Mouse (Mus musculus) left cerebral cortex, postnatal 36 days (tissue): ENCODE data around the gene Gm26897. TPM values are rescaled to one million over a fixed set of nuclear protein-coding genes. Genes with fewer than 3 reads are reported as not detected.

ENCODE experiments used
- DNase-seq, 2 experiments: peaks; one replicate each; pipeline ENCODE4 v3.0.0; 2021 to 2022; ENCODE audit warnings: low spot score in 2 of 2, mixed read lengths in 1 of 2
- intact Hi-C: fragments of 180-260 bp; cut with DNase I; formaldehyde crosslinking; loops from one replicate; pipeline ENCODE4 v1.15.1; 2025
- total RNA-seq, 2 experiments: library from RNA; stranded (reverse); gene quantifications; 2 replicates each; pipeline ENCODE4 v1.2.3; 2021

Gene Gm26897
- total RNA-seq = not detected

DNA sequence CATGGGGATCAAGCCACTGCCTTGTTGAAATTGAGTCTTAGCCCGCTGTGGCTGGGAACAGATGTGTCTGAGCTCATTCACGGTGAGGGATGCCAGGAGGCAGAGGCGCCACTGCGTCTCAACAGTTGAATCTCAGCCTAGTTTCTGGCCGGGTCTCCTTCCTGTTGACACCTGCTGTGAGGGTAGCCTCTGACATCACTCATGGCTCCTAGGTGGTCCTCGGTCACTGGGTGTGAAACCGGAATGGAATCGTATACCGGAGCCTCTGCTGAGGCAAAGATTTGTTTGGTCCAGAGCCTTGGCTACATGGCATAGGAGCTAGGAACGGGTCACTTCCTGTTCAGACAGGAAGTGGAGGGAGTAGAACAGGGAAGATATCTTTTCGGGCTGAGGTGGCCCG, at the start of gene Gm26897:
Gm26897 (plus strand) TSS at position 74 of the 400 bp plus-strand sequence.
- intact Hi-C loops = no loop called here
- DNase-seq = no peak

DNA sequence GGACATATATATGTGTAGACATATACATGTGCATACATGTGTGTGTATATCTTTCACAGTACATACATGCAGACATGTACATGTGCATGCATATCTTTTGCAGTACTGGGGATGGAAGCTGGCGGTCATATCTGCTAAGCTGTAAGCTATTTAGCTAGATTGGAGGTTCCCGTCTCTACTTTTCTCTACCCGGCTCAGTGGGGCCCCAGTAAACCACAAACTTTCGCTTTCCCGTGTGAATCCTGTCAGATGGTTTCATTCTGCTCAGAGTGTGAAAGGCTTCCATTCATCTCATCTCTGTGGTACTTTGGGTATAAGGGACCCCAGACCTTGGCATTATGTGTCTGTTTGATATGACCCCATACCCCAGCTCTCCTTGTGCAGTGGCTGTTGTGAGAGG, 46.4 kb upstream of the Gm26897 start:
- DNase-seq = no peak
- intact Hi-C loops = no loop called here

GRCm38 (mm10) chr5:111688584-111688983, 45.1 kb upstream of the Gm26897 start:
- no peak for DNase-seq
- intact Hi-C loops = no loop called here

GRCm38 (mm10) chr5:111697996-111698395, 35.7 kb upstream of the Gm26897 start:
- intact Hi-C loops = no loop called here
- no peak for DNase-seq

DNA sequence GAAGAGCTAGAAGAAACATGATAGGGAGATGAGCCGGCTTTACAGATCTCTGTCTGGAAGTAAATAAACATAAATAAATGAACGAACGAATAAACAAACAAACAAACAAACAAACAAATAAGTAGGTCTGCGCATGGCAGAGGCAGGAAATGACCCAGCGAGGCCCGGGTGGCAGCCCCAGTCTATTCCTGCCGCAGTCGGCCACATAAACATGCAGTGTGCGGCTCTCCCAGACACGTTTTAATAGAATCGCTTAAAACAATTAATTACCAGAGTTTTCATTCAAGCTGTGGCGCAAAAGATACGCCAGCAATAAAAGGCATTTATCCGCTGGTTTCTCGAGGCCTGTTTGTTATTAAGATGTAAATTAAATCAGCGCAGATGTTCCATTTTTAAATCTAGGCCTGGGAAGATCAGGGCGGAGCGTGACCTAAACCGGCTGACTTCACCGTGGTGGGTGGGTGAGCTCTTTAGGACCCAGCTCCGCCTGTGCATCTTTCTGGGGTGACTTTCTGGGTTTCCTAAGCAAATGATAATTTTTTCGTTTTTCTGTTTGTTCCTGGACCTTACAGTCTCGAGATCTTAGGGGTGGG, 33.9 kb upstream of the Gm26897 start:
- intact Hi-C loops = no loop called here
- DNase-seq = no peak

- intact Hi-C loops = no loop called here
- no peak for DNase-seq
Observed at GRCm38 (mm10) chr5:111701634-111702329, 31.9 kb upstream of the Gm26897 start.

DNA sequence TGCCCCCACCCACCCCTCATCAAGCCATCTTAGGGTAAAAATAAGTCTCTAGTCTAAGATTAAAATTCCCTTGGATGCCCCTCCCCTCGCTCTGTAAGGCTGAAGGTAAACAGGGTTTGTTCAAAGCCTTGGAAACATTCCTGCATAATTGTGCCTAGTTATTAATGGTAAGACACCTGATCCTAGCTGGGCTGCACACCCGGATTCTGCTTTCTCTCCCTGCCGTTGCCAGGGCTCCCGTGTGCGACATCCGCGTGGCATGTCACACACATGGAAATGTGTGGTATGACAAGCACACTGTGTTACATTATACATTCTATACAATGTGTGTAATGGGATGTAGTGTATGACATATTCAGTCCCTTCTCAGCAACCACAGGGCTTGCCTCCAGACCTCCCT, 30.1 kb upstream of the Gm26897 start:
- intact Hi-C loops = no loop called here
- DNase-seq = no peak

GRCm38 (mm10) chr5:111704326-111704725, 29.4 kb upstream of the Gm26897 start:
- DNase-seq = peak in 1 of 2 experiments; percentile 22
- intact Hi-C loops = no loop called here

GRCm38 (mm10) chr5:111709195-111709901, 24.4 kb upstream of the Gm26897 start:
- intact Hi-C loops = no loop called here
- no peak for DNase-seq

- intact Hi-C loops = no loop called here
- no peak for DNase-seq
Observed at GRCm38 (mm10) chr5:111719018-111719417, 14.7 kb upstream of the Gm26897 start.

DNA sequence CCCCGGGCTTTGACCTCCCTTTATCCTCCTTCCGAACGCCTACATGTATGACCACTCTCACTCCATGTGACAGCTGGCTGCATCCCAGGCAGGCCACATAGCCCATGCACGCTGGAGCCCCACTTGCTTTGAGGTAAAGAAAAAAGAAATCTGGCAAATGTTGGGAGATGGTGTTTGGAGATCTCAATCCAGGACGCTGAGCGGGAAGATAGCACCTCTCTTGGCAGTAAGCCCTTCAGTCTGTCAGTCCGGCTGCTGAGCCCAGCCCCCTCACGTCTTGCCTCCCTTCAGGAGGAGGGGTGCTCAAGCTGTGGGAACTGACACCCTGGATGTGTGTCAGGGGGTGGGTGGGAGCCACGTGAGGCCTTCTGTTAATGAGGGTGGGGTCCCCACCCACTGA, 13.0 kb upstream of the Gm26897 start:
- peak; percentile 59 to 68 for DNase-seq
- intact Hi-C loops = no loop called here

DNA sequence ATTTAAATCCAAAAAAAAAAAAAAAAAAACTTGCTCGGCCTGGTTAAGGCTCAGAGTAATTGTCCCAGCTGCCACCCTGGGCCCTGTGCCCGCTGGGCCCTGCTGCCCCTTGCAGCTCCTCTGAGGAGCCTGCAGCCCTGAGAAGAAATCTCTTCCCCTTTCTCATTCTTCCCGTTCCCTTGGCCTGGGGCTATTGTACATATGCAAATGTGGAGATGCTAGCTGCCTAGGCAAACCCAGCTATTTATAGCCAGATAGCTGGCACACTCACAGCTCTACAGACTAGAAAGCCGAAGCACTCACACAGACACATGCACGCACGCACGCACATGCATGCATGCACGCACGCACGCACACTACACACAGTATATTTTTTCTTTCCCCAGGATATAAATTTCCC, 9.0 kb upstream of the Gm26897 start:
- intact Hi-C loops = no loop called here
- DNase-seq = no peak

GRCm38 (mm10) chr5:111725195-111725920, 8.4 kb upstream of the Gm26897 start:
- intact Hi-C loops = no loop called here
- no peak for DNase-seq

- intact Hi-C loops = no loop called here
- no peak for DNase-seq
Observed at GRCm38 (mm10) chr5:111728411-111728810, 5.3 kb upstream of the Gm26897 start.

DNA sequence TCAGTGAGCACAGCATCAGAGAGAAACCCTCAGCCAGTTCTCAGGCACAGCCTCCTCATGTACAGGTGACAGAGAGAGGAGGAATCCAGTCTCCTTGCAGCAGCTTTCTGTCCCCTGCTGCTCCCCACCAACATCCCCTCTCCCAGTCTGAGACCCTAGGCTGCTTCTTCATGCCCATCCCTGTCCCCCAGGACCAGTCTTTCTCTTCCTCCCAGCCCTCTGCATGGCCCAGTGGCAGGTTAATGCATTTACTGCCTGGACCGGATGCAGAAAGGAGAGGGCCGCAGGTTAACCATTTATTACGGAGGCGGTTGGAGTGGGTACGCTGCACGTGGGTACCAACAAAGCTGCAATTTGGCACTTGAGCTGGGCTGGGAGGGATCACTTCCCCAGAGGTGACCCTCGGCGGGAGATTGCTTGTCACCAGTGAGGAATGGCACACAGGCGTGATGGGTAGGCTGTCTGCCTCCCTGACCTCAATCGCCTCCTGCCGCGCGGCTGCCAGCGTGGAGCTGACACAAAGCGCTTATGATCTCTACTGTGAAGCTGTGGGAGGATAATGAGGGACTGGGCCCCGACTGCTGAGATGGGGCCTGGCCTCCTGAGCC, 3.1 kb upstream of the Gm26897 start:
- DNase-seq = no peak
- intact Hi-C loops = no loop called here

DNA sequence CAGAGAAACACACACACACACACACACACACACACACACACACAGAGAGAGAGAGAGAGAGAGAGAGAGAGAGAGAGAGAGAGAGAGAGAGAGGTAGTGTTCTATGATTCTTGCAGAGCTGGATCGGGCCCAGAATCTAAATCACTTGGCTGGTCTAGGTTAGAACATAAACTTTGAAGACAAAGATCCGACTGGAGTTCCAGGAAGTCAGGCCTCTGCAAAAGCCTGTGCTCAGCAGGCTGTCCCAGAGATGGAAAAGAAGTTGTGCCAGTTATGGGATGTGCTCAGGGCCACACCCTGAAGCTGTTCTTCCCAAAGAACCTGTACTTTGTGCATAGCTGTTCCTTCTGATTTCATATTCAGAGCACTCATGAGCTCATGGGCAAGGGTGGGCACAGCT, 1.5 kb upstream of the Gm26897 start:
- intact Hi-C loops = no loop called here

DNA sequence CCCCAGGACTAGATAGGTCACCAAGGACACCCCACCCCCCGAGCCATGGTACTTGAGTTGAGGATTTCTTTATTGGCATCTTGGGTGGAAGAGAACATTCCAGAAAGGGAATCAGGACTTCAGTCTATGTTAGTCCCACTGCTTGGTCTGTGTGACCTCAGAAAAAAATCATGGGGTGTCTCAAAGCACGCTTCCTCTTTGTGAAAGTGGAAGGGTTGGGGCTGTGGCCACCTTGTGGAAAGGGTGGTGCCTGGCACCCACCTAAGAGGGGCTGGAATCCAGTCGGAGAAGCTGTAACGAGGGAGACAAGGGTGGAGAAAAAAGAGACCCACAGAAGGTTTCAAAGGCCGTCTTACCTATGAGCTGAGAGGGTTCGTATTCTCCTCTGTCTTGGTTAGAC, 5.8 kb downstream of the Gm26897 start:
- intact Hi-C loops = no loop called here
- DNase-seq = no peak

More for the DNA sequence above, 1.5 kb upstream of the Gm26897 start:
- DNase-seq = no peak

DNA sequence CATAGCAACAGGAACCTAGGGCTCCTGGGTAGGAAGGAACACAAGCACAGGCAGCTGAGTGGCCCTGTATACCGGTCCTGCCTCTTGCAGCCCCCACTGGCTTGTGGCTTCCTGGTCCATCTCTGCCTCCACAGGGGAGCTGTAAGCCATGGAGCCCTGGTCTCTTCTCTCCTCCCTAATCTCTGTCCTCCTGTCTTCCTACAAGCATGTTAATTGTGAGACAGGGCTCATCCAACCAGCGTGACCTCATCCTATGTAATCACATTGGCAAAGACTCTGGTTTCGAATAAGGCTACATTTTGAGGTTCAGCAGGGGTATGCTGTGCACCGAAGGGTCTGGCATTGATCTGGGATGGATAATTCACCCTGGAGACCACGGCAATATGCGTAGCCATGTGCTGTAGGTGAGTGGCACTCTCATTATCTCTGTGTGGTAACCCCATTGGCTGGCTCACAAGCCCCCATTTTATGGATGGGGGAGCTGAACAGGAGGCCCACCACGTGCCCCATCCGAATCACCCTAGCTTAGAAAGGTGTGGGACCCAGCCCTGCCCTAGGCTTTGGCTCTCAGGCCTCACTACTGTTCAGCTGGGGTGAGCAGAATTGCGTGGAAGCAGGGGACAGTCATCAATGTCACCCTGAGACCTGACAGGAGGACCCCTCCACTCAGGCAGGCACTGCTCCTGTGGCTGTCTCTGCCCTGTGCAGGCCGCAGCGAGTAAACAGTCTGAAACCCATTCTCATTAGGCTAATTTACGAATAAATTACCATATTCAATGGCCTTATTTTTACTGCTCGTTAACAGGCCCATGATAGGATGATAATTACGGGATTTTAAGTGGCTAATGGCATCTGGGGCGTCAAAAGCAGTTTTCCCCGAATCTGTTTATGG, 6.9 kb downstream of the Gm26897 start:
- intact Hi-C loops = no loop called here
- no peak for DNase-seq

GRCm38 (mm10) chr5:111741352-111741751, 7.6 kb downstream of the Gm26897 start:
- DNase-seq = no peak
- intact Hi-C loops = no loop called here
